Mouse (Mus musculus): ENCODE measurements around the gene Fggy. TPM values are rescaled to one million over a fixed set of nuclear protein-coding genes. Genes with fewer than 3 reads are reported as not detected.

The Fggy gene
- polyA plus RNA-seq, 1 experiment = 19.0 TPM

DNA sequence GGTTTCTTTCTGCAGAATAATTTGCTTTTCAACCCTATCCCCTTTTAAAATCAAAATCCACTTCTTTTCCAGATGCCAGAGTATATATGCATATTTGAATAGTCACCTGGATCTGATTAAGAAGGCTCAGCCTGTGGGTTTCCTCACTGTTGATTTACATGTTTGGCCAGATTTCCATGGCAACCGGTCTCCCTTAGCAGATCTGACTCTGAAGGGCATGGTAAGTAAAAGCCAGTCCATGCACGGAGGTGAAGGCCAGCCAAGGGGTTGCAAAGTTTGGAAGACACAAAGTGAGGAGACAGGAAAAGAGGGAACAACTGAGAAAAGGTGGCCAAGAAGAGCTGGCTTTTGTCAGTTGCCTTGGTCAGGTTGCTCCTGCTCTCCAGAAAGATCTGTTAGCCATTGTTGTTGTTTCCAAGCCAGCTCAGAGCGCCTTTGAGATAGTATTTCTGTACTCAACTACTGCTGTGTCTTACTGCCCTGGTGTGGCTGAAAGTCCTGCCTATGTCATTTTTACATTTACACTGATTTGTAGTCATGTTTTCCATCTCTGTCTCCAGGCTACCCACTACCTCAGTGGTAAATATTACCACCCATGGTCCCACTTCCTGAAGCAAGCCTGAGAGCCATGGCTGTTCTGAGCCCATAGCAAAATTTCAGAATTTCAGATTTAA, 264.7 kb downstream of the Fggy start:
- no peak for TF ChIP-seq POLR2A (IDR thresholded peaks at IDR 0.05; ENCODE audit: borderline replicate concordance, low read depth, low read length)
- no peak for TF ChIP-seq CTCF (IDR thresholded peaks at IDR 0.05; ENCODE audit: low read depth, low read length)
- peaks cover 5% of the 10 kb centered on the region for H3K4me1 ChIP-seq (ENCODE audit: control insufficient read depth, insufficient read depth, low read length)
- H3K27ac ChIP-seq (ENCODE audit: insufficient read depth, low read depth, low read length) = no peak overlapping the region
- no peak overlapping the region for H3K4me3 ChIP-seq (ENCODE audit: insufficient read depth, low read length)

DNA sequence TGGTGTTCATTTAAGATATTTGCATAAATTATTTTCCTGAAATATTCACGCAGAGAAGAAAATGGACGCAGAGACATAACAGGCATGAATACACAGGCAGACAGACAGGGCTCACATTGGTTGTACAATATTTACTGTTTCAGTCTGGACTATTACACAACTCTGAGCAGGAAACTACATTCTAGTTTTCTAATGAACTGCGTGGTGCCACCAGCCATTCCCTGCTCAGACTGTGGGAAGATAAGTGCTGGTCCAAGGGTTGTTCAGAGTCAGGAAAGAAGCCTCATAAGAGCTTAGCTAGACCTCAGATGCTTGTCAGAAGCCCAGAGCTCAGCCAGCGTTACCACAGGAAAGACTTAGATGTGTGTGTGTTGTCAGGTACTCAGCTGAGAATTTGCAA, 270.9 kb downstream of the Fggy start:
- no peak overlapping the region for H3K27ac ChIP-seq (ENCODE audit: insufficient read depth, low read depth, low read length)
- H3K4me3 ChIP-seq (ENCODE audit: insufficient read depth, low read length) = no peak overlapping the region
- no peak for TF ChIP-seq POLR2A (IDR thresholded peaks at IDR 0.05; ENCODE audit: borderline replicate concordance, low read depth, low read length)
- no peak for TF ChIP-seq CTCF (IDR thresholded peaks at IDR 0.05; ENCODE audit: low read depth, low read length)
- peaks cover 27% of the 10 kb centered on the region for H3K4me1 ChIP-seq (ENCODE audit: control insufficient read depth, insufficient read depth, low read length)

DNA sequence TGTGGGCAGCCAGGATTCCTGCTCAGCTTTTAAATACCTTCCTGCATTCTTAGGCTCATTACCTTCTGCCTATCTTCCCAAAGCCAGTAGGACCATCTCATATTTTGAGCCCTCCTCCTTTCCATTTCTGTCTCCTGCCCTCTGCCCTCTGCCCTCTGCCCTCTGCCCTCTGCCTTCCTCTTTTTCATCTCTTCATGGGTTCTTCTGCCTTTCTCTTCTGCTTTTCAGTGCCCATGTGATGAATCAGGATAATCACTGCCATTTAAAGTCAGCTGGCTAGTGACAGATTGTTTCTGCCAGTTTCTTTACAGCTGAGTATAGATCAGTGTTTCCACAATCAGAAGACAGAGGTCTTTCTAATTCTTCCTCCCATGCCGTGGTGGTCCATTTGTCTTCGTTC, 273.0 kb downstream of the Fggy start:
- peak overlapping the region; percentile 74 for H3K27ac ChIP-seq (ENCODE audit: insufficient read depth, low read depth, low read length)
- no peak overlapping the region for H3K4me3 ChIP-seq (ENCODE audit: insufficient read depth, low read length)
- TF ChIP-seq CTCF (IDR thresholded peaks at IDR 0.05; ENCODE audit: low read depth, low read length) (no peak), POLR2A (IDR thresholded peaks at IDR 0.05; ENCODE audit: borderline replicate concordance, low read depth, low read length) (no peak)
- H3K4me1 ChIP-seq (ENCODE audit: control insufficient read depth, insufficient read depth, low read length) = peaks cover 27% of the 10 kb centered on the region

DNA sequence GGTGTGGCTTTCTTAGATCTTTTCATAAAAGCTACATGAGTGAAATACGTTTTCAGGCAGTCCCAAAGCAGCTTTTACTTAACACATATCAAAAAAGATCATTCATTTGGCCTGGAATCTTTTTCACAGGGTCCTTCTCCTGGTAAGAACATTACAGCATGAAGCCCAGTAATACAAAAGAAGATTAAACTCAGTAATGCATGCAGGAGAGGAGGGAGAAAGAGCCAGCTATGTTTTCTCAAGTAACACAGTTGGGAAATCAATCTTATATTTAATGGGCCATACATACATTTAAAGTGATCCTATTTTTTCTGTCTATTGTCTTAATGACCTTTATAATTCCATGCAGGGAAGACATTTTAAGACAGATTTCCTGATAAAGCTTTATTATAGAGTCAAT, 282.6 kb downstream of the Fggy start:
- H3K4me3 ChIP-seq (ENCODE audit: insufficient read depth, low read length) = no peak overlapping the region
- H3K4me1 ChIP-seq (ENCODE audit: control insufficient read depth, insufficient read depth, low read length) = peaks cover 13% of the 10 kb centered on the region
- no peak overlapping the region for H3K27ac ChIP-seq (ENCODE audit: insufficient read depth, low read depth, low read length)
- TF ChIP-seq CTCF (IDR thresholded peaks at IDR 0.05; ENCODE audit: low read depth, low read length) = no peak
- TF ChIP-seq POLR2A (IDR thresholded peaks at IDR 0.05; ENCODE audit: borderline replicate concordance, low read depth, low read length) = no peak

DNA sequence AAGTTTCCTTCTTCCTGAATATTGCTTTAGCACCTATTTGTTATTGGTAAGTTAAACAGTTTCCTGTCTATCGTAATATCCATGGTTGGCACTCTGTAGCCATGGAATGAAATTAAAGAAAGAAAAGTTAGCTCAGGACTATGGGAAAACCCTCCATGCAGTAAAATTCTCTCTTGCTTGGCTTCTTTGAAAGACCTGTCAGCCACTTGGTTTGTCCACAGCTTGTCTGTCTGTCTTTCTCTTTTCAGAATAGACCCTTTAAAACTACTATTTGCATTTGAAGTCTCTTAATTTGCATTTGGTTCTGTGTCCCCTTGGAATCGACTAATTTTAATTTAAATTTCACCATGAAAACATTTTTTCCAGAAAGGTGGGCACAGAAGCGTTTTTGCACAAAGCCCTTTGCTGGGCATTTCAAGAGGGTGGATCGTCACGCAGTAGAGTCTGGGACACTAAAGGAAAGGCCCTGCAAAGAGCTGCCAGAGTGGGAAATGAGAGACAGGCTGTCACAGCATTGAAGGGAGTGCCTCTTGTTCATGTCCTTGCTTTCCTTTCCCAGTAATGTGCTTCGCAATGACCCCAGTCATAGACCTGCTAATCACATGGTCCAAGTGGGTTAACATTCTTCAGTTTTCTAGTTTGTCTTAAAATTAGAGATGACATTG, 283.2 kb downstream of the Fggy start:
- TF ChIP-seq CTCF (IDR thresholded peaks at IDR 0.05; ENCODE audit: low read depth, low read length) = no peak
- TF ChIP-seq POLR2A (IDR thresholded peaks at IDR 0.05; ENCODE audit: borderline replicate concordance, low read depth, low read length) = no peak
- Histone ChIP-seq H3K4me3 (ENCODE audit: insufficient read depth, low read length) (no peak overlapping the region), H3K4me1 (ENCODE audit: control insufficient read depth, insufficient read depth, low read length) (peaks cover 18% of the 10 kb centered on the region), H3K27ac (ENCODE audit: insufficient read depth, low read depth, low read length) (no peak overlapping the region)

DNA sequence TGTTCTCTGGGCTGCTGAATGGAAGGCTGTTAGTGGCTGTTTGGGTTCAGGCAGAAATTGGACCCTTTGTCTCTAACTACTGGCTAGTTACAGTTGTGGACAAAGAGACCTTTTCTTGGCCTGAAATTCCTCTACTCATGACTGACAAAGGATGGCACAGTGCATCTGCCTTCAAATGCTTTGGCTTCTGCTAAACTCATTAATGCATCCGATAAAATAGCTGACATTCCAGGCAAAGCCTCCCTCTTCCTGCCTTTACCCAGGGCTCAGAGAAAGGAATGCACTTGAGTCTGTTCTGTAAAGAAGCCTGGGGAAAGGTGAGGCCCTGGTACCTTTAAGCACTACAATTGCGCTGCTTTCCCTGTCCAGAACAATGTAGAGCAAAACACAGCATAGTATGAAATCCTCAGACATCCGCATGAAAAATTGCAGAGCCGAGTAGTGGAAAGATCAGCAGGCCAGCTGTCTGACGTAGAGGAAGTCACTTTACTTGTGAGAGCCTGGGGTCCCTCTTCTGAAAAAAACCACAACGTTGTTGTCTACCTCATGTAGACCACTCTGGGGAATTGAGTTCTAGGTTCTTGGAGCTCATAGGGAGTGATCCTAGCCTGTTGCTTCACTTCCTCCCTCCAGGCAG, 288.8 kb downstream of the Fggy start:
- H3K4me3 ChIP-seq (ENCODE audit: insufficient read depth, low read length) = no peak overlapping the region
- H3K4me1 ChIP-seq (ENCODE audit: control insufficient read depth, insufficient read depth, low read length) = peaks cover 65% of the 10 kb centered on the region
- 0 out of 2 replicates have a peak overlapping the region, but pooled peaks have one; percentile 13 for H3K27ac ChIP-seq (ENCODE audit: insufficient read depth, low read depth, low read length)
- TF ChIP-seq POLR2A (IDR thresholded peaks at IDR 0.05; ENCODE audit: borderline replicate concordance, low read depth, low read length) (no peak), CTCF (IDR thresholded peaks at IDR 0.05; ENCODE audit: low read depth, low read length) (no peak)

DNA sequence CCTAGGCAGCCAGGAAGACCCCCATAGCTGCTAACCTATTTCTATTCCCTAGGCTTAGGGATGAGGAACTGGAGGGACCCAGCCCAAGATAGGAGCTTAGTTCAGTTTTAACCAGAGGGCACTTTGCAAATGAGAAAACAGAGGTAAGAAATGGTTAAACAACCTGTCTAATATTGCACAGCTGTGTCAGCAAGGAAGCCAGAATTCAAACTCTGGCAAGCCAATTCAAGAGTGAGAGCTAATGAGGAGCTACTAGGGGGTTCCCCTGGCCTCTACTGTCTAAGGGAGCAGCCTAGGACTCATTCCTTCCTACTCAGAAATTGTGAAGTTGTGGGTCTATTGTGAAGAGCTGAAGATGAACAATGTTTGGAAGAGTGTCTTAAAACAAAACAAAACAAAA, 289.9 kb downstream of the Fggy start:
- no peak for TF ChIP-seq CTCF (IDR thresholded peaks at IDR 0.05; ENCODE audit: low read depth, low read length)
- TF ChIP-seq POLR2A (IDR thresholded peaks at IDR 0.05; ENCODE audit: borderline replicate concordance, low read depth, low read length) = no peak
- H3K27ac ChIP-seq (ENCODE audit: insufficient read depth, low read depth, low read length) = no peak overlapping the region
- H3K4me1 ChIP-seq (ENCODE audit: control insufficient read depth, insufficient read depth, low read length) = peaks cover 76% of the 10 kb centered on the region
- H3K4me3 ChIP-seq (ENCODE audit: insufficient read depth, low read length) = no peak overlapping the region

DNA sequence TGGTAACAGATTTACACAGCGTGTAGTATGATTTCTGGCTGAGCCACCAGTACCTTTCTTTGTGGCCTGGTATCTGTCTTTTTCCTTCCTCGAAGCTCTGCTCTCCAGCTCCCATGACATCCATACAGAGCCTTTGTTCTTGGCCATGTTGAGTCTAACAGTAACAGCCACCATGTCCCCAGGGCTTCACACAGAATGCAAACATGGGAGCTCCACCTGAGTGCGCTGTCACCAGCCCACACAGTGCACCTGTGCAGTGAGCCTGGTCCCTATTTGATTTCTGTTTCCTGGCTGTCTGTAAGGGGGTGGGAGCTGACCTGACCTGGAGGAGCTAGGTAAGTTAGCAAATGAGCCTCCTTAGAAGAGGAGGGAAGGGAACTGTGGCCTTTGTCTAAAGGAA, 290.4 kb downstream of the Fggy start:
- TF ChIP-seq CTCF (IDR thresholded peaks at IDR 0.05; ENCODE audit: low read depth, low read length) = no peak
- no peak for TF ChIP-seq POLR2A (IDR thresholded peaks at IDR 0.05; ENCODE audit: borderline replicate concordance, low read depth, low read length)
- Histone ChIP-seq H3K4me1 (ENCODE audit: control insufficient read depth, insufficient read depth, low read length) (peaks cover 77% of the 10 kb centered on the region), H3K27ac (ENCODE audit: insufficient read depth, low read depth, low read length) (no peak overlapping the region), H3K4me3 (ENCODE audit: insufficient read depth, low read length) (no peak overlapping the region)

DNA sequence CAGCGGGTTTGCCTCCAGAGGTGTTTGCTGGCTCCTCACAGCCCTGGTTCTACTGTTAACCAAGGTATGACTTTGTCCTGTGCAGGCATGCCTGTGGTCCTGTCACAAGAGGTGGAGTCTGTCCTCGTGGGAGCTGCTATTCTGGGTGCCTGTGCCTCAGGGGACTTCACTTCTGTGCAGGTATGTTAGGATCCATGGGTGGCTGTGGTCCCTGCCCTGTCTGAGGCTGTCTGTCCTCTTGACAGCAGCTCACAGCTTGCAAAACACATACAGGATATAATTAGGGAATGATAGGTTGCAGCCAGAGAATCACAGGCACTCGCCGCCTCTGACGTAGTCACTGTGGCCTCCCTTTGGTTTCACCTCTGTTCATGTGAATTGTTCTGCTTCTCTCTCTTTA, 292.2 kb downstream of the Fggy start:
- Histone ChIP-seq H3K4me1 (ENCODE audit: control insufficient read depth, insufficient read depth, low read length) (peaks cover 71% of the 10 kb centered on the region), H3K27ac (ENCODE audit: insufficient read depth, low read depth, low read length) (peak overlapping the region; percentile 93), H3K4me3 (ENCODE audit: insufficient read depth, low read length) (0 out of 2 replicates have a peak overlapping the region, but pooled peaks have one; percentile 6)

More for the DNA sequence above, 292.2 kb downstream of the Fggy start:
- TF ChIP-seq CTCF (IDR thresholded peaks at IDR 0.05; ENCODE audit: low read depth, low read length) = no peak
- no peak for TF ChIP-seq POLR2A (IDR thresholded peaks at IDR 0.05; ENCODE audit: borderline replicate concordance, low read depth, low read length)
